Mouse (Mus musculus): ENCODE results near the gene Vill.

- TF ChIP-seq POLR2A (IDR thresholded peaks at IDR 0.05; ENCODE audit: insufficient read depth, low read length) (no peak), CTCF (IDR thresholded peaks at IDR 0.05; ENCODE audit: low read depth, low read length) (no peak)
Observed at GRCm38 (mm10) chr9:119010156-119010710, 42.3 kb upstream of the Vill start.

All from ES-Bruce4 (cell line).